Mouse (Mus musculus): ENCODE data around the gene Ick.

- TF ChIP-seq CTCF (IDR thresholded peaks at IDR 0.05; ENCODE audit: insufficient read depth, low read depth, low read length) (no peak), POLR2A (IDR thresholded peaks at IDR 0.05; ENCODE audit: insufficient read depth, low read depth, low read length) (no peak)
These were observed 38.5 kb upstream of the Ick start for GRCm38 (mm10) chr9:78070496-78070895.
